ENCODE assay signal across 27 mouse cellular contexts in the genomic region with DNA sequence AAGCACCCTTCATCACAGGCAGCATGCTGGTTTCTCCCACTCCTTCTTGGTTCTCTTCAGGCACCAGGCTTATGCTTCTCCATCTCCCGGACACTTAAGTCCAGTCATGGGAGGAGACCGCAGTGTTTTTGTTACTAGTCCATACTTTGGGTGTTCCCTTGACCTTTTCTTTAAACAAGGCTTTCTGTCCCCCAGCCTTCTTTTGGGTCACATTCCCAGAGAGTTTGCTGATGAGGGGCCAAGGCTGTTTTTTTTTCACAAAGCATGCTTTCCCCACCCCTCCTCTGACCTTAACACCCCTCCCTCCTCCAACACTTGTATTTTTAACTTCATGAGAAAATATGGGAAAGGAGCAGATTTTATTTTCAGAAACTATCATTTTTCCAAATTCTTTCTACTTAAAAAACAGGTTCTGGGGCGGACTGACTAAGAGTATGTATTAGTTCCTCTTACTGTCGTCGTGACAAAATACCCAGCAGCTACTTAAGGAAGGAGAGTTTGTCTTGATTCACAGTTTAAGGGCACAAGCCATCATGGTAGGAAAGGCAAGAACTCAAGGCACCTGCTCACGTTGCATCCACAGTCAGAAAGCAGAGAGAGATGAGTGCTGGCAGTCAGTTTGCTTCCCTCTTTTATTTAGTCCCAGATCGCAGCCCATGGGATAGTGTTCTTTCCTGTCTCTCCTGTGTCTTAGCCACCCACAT.
DNase-seq lines count a peak whose midpoint lies in the region; ATAC-seq and TF ChIP-seq lines count a peak whose summit lies in the region.
"Had no signal": no experiment of that assay in that cellular context is flagged by ENCODE, and none has a peak within 500 bp of the region (broad histone marks: within the 10 kb centered on the region; RNA-seq: fewer than 3 reads in every experiment).

No protein-coding gene starts in this region.

- no peak overlapping the region for H3K9ac ChIP-seq in intestine, embryonic 14.5 days (ENCODE audit: low read length)
- no peak overlapping the region for H3K9ac ChIP-seq in intestine, embryonic 16.5 days (ENCODE audit: low read depth, low read length)
- H3K9ac ChIP-seq in liver, adult 2 months (ENCODE audit: low read depth, low read length) = no peak overlapping the region
- no peak overlapping the region for H3K9ac ChIP-seq in lung, postnatal 0 days (replicated peaks; ENCODE audit: low read depth)
- no peak overlapping the region for H3K9ac ChIP-seq in midbrain, embryonic 16.5 days (ENCODE audit: low read depth, low read length)
- H3K9ac ChIP-seq: embryonic facial prominence, embryonic 15.5 days; forebrain, embryonic 12.5 days; forebrain, postnatal 0 days; heart, embryonic 12.5 days; hindbrain, embryonic 15.5 days; limb, embryonic 12.5 days; liver, embryonic 12.5 days; liver, postnatal 0 days; midbrain, embryonic 12.5 days had no signal

- peak; percentile 61 for TF ChIP-seq EP300 in lung, postnatal 0 days (IDR thresholded peaks at IDR 0.05)

- no peak overlapping the region for H3K27ac ChIP-seq in intestine, embryonic 14.5 days (ENCODE audit: low read depth)
- no peak overlapping the region for H3K27ac ChIP-seq in intestine, embryonic 16.5 days (ENCODE audit: low read length)
- no peak overlapping the region for H3K27ac ChIP-seq in liver, adult 2 months (replicated peaks; ENCODE audit: insufficient read depth, low read depth, low read length)
- H3K27ac ChIP-seq in lung, postnatal 0 days (ENCODE audit: low read length) = peak overlapping the region; percentile 65
- H3K27ac ChIP-seq in hindbrain, embryonic 10.5 days = no peak overlapping the region
- H3K27ac ChIP-seq in midbrain, embryonic 16.5 days (ENCODE audit: low read length) = no peak overlapping the region
- H3K27ac ChIP-seq: embryonic facial prominence, embryonic 10.5 days; embryonic facial prominence, embryonic 15.5 days; forebrain, embryonic 12.5 days; hindbrain, embryonic 15.5 days; left cerebral cortex, adult 2 months; limb, embryonic 12.5 days; liver, embryonic 12.5 days; midbrain, embryonic 12.5 days had no signal

- no peaks in the 10 kb centered on the region for H3K36me3 ChIP-seq in intestine, embryonic 14.5 days (ENCODE audit: control insufficient read depth, insufficient read depth, low read length)
- H3K36me3 ChIP-seq in intestine, embryonic 16.5 days (ENCODE audit: control insufficient read depth, insufficient read depth, low read length) = no peaks in the 10 kb centered on the region
- H3K36me3 ChIP-seq in liver, adult 2 months (ENCODE audit: control insufficient read depth, insufficient read depth, low read length) = no peaks in the 10 kb centered on the region
- no peaks in the 10 kb centered on the region for H3K36me3 ChIP-seq in lung, postnatal 0 days (ENCODE audit: insufficient read depth, low read length)
- H3K36me3 ChIP-seq in hindbrain, embryonic 10.5 days = no peaks in the 10 kb centered on the region
- no peaks in the 10 kb centered on the region for H3K36me3 ChIP-seq in midbrain, embryonic 16.5 days (ENCODE audit: control insufficient read depth, insufficient read depth, low read length)
- H3K36me3 ChIP-seq: embryonic facial prominence, embryonic 10.5 days; embryonic facial prominence, embryonic 15.5 days; forebrain, embryonic 12.5 days; heart, embryonic 12.5 days; hindbrain, embryonic 15.5 days; limb, embryonic 12.5 days; liver, embryonic 12.5 days; midbrain, embryonic 12.5 days had no signal

- WGBS in intestine, embryonic 14.5 days = 71% methylated on average over 7 of the region's 7 CpGs
- 80% methylated on average over 7 of the region's 7 CpGs for WGBS in intestine, embryonic 16.5 days
- WGBS in liver, adult 2 months = 89% methylated on average over 7 of the region's 7 CpGs
- WGBS in lung, postnatal 0 days = 60% methylated on average over 7 of the region's 7 CpGs
- WGBS in hindbrain, embryonic 10.5 days = 86% methylated on average over 7 of the region's 7 CpGs
- 91% methylated on average over 7 of the region's 7 CpGs for WGBS in midbrain, embryonic 16.5 days

- H3K79me2 ChIP-seq in liver, adult 2 months (ENCODE audit: control insufficient read depth, insufficient read depth, low read length) = peaks cover 6% of the 10 kb centered on the region; the same call in 1 of the 2 replicates

- no peaks in the 10 kb centered on the region for H3K9me3 ChIP-seq in intestine, embryonic 14.5 days (ENCODE audit: control insufficient read depth, low read length)
- no peaks in the 10 kb centered on the region for H3K9me3 ChIP-seq in intestine, embryonic 16.5 days (ENCODE audit: control insufficient read depth, low read length)
- H3K9me3 ChIP-seq in lung, postnatal 0 days (ENCODE audit: low read length) = no peaks in the 10 kb centered on the region
- H3K9me3 ChIP-seq in hindbrain, embryonic 10.5 days = no peaks in the 10 kb centered on the region
- H3K9me3 ChIP-seq in midbrain, embryonic 16.5 days (replicated peaks; ENCODE audit: control insufficient read depth, low read length, poor library complexity, severe bottlenecking) = no peaks in the 10 kb centered on the region
- H3K9me3 ChIP-seq: embryonic facial prominence, embryonic 10.5 days; embryonic facial prominence, embryonic 15.5 days; forebrain, embryonic 12.5 days; heart, embryonic 12.5 days; hindbrain, embryonic 15.5 days; limb, embryonic 12.5 days; liver, embryonic 12.5 days; midbrain, embryonic 12.5 days had no signal

- H3K4me3 ChIP-seq in intestine, embryonic 14.5 days (ENCODE audit: low read depth, low read length) = no peak overlapping the region
- H3K4me3 ChIP-seq in intestine, embryonic 16.5 days (ENCODE audit: low read length) = no peak overlapping the region
- no peak overlapping the region for H3K4me3 ChIP-seq in liver, adult 2 months (ENCODE audit: insufficient read depth, low read depth, low read length)
- H3K4me3 ChIP-seq in lung, postnatal 0 days (ENCODE audit: low read depth, low read length) = no peak overlapping the region
- H3K4me3 ChIP-seq in hindbrain, embryonic 10.5 days = no peak overlapping the region
- no peak overlapping the region for H3K4me3 ChIP-seq in midbrain, embryonic 16.5 days (ENCODE audit: low read depth, low read length)
- H3K4me3 ChIP-seq: embryonic facial prominence, embryonic 10.5 days; embryonic facial prominence, embryonic 15.5 days; forebrain, embryonic 12.5 days; heart, embryonic 12.5 days; hindbrain, embryonic 15.5 days; left cerebral cortex, adult 2 months; limb, embryonic 12.5 days; liver, embryonic 12.5 days; midbrain, embryonic 12.5 days had no signal

- TF ChIP-seq POLR2A in liver, adult 2 months (IDR thresholded peaks at IDR 0.05; ENCODE audit: extremely low read depth, insufficient read depth, low read length) = no peak

- no peak overlapping the region for H3K4me2 ChIP-seq in intestine, embryonic 14.5 days (ENCODE audit: low read length)
- no peak overlapping the region for H3K4me2 ChIP-seq in intestine, embryonic 16.5 days (ENCODE audit: low read depth, low read length)
- no peak overlapping the region for H3K4me2 ChIP-seq in lung, postnatal 0 days (replicated peaks; ENCODE audit: low read depth, low read length)
- no peak overlapping the region for H3K4me2 ChIP-seq in midbrain, embryonic 16.5 days (ENCODE audit: low read length)
- H3K4me2 ChIP-seq: embryonic facial prominence, embryonic 15.5 days; forebrain, embryonic 12.5 days; heart, embryonic 12.5 days; hindbrain, embryonic 15.5 days; limb, embryonic 12.5 days; liver, embryonic 12.5 days; midbrain, embryonic 12.5 days had no signal

- ATAC-seq in intestine, embryonic 14.5 days (replicated peaks; ENCODE audit: low FRiP score, low TSS enrichment, low read depth) = no peak
- ATAC-seq in intestine, embryonic 16.5 days = no peak
- ATAC-seq in lung, postnatal 0 days = peak; percentile 71
- no peak for ATAC-seq in midbrain, embryonic 16.5 days
- ATAC-seq: forebrain, postnatal 0 days; inflammation-experienced regulatory T-cells, adult 6 months; liver, embryonic 12.5 days; liver, postnatal 0 days had no signal

- no peak for TF ChIP-seq CTCF in liver, adult 2 months (IDR thresholded peaks at IDR 0.05; ENCODE audit: low read depth, low read length)
- TF ChIP-seq CTCF in lung, postnatal 0 days (IDR thresholded peaks at IDR 0.05) = no peak

- peak; percentile 41 for DNase-seq in intestine, embryonic 14.5 days (ENCODE audit: low spot score)
- DNase-seq in liver, adult 2 months (ENCODE audit: extremely low read depth, low read depth, low spot score) = peak; percentile 24
- DNase-seq in liver = no peak
- DNase-seq in lung, postnatal 0 days (ENCODE audit: low spot score) = peak; percentile 74
- peak; percentile 56 for DNase-seq in lung, postnatal 36 days
- no peak for DNase-seq in hindbrain, embryonic 10.5 days (ENCODE audit: low spot score)
- DNase-seq: B cell, adult 2 months; cerebellum, adult 8-10 months; cerebellum, postnatal 25 days; forebrain, postnatal 0 days; gastrocnemius, postnatal 14 days; layer of hippocampus, adult 9-11 months; liver, postnatal 0 days; retina, postnatal 1 day; right cerebral cortex, postnatal 14 days had no signal

- H3K27me3 ChIP-seq in intestine, embryonic 14.5 days (replicated peaks; ENCODE audit: control insufficient read depth, insufficient read depth, low read length) = no peaks in the 10 kb centered on the region
- no peaks in the 10 kb centered on the region for H3K27me3 ChIP-seq in intestine, embryonic 16.5 days (replicated peaks; ENCODE audit: control insufficient read depth, insufficient read depth, low read length)
- no peaks in the 10 kb centered on the region for H3K27me3 ChIP-seq in liver, adult 2 months (ENCODE audit: control insufficient read depth, insufficient read depth, low read length)
- H3K27me3 ChIP-seq in lung, postnatal 0 days (replicated peaks; ENCODE audit: insufficient read depth, low read length) = no peaks in the 10 kb centered on the region
- H3K27me3 ChIP-seq in hindbrain, embryonic 10.5 days (ENCODE audit: insufficient read depth, poor library complexity, severe bottlenecking) = no peaks in the 10 kb centered on the region
- no peaks in the 10 kb centered on the region for H3K27me3 ChIP-seq in midbrain, embryonic 16.5 days (ENCODE audit: control insufficient read depth, insufficient read depth, low read depth, low read length)
- H3K27me3 ChIP-seq: embryonic facial prominence, embryonic 15.5 days; forebrain, embryonic 12.5 days; heart, embryonic 12.5 days; hindbrain, embryonic 15.5 days; limb, embryonic 12.5 days; liver, embryonic 12.5 days; midbrain, embryonic 12.5 days had no signal

- no peaks in the 10 kb centered on the region for H3K4me1 ChIP-seq in intestine, embryonic 14.5 days (replicated peaks; ENCODE audit: control insufficient read depth, insufficient read depth, low read length)
- H3K4me1 ChIP-seq in intestine, embryonic 16.5 days (ENCODE audit: control insufficient read depth, insufficient read depth, low read length) = 0 out of 2 replicates have a peak, but pooled peaks cover 5% of the 10 kb centered on the region
- peaks cover 5% of the 10 kb centered on the region; the same call in 1 of the 2 replicates for H3K4me1 ChIP-seq in liver, adult 2 months (ENCODE audit: control insufficient read depth, insufficient read depth, low read length)
- H3K4me1 ChIP-seq in lung, postnatal 0 days (ENCODE audit: insufficient read depth, low read depth, low read length) = peaks cover 4% of the 10 kb centered on the region; the same call in 1 of the 2 replicates
- peaks cover 5% of the 10 kb centered on the region; the same call in 1 of the 2 replicates for H3K4me1 ChIP-seq in hindbrain, embryonic 10.5 days (replicated peaks)
- no peaks in the 10 kb centered on the region for H3K4me1 ChIP-seq in midbrain, embryonic 16.5 days (ENCODE audit: control insufficient read depth, insufficient read depth, low read length)
- H3K4me1 ChIP-seq: embryonic facial prominence, embryonic 10.5 days; embryonic facial prominence, embryonic 15.5 days; forebrain, embryonic 12.5 days; hindbrain, embryonic 15.5 days; limb, embryonic 12.5 days; liver, embryonic 12.5 days; midbrain, embryonic 12.5 days had no signal

Comparison
In these comparisons a context has a peak if more than half of its experiments do, and no peak if none do; other contexts are left out.
1. DNase-seq: peak in intestine, embryonic 14.5 days (single experiment), liver, adult 2 months (single experiment), lung, postnatal 0 days (single experiment) and lung, postnatal 36 days (single experiment); none in liver (single experiment) and hindbrain, embryonic 10.5 days (single experiment).